In the genomic region with DNA sequence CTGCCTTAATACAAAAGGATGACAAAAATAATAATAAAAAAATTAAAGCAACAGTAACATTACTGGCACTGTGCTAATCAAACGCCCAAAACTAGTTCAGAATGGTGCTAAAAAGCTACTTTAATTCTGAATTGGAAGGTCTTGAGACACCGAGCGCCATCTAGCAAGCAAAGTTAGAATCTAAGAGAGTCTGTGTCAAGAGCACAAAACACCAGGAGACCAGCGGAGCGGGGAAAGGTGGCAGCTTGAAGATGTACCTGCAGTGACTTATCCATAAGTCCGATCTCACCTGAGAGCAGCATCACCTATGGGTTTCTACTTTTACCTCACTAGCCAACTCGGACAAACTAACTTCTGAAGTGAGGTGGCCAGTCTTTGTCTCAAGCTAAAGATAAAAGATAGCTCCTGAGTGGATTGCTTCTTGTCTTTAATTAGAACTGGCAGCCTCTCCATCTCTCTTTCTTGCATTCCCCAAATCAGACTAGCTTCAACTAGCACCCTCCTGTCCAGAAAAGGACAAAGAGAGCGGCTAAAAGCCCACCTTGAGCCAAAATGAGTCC, we compare ENCODE assay signal across 9 mouse cellular contexts. TPM values are rescaled to one million over a fixed set of nuclear protein-coding genes. Genes with fewer than 3 reads are reported as not detected.
DNase-seq lines count a peak whose midpoint lies in the region; ATAC-seq and TF ChIP-seq lines count a peak whose summit lies in the region.
"Had no signal": no experiment of that assay in that cellular context is flagged by ENCODE, and none has a peak within 500 bp of the region (broad histone marks: within the 10 kb centered on the region; RNA-seq: fewer than 3 reads in every experiment).

No protein-coding gene starts in this region.

- H3K27me3 ChIP-seq in lung, embryonic 14.5 days (ENCODE audit: insufficient read depth, low read length) = peaks cover 90% of the 10 kb centered on the region
- H3K27me3 ChIP-seq in hindbrain, embryonic 10.5 days (ENCODE audit: insufficient read depth, poor library complexity, severe bottlenecking) = peaks cover 93% of the 10 kb centered on the region

- H3K27ac ChIP-seq in lung, embryonic 14.5 days (ENCODE audit: low read depth) = no peak overlapping the region
- H3K27ac ChIP-seq in hindbrain, embryonic 10.5 days = peak overlapping the region; percentile 95
- H3K27ac ChIP-seq: liver, embryonic 15.5 days had no signal

- DNase-seq in frontal cortex, postnatal 14 days (ENCODE audit: low spot score in 2 of 2) = no peak
- peak; percentile 71 for DNase-seq in lung, embryonic 14.5 days
- no peak for DNase-seq in lung, postnatal 4 days
- DNase-seq in hindbrain, embryonic 10.5 days (ENCODE audit: low spot score) = no peak
- DNase-seq in retina, embryonic 14.5 days (ENCODE audit: low spot score) = peak; percentile 66
- no peak for DNase-seq in ovary, adult 18-20 months (ENCODE audit: low spot score)
- DNase-seq in gastrocnemius, adult 18-20 months (ENCODE audit: low spot score) = no peak

- 2% methylated on average over 8 of the region's 8 CpGs for WGBS in lung, embryonic 14.5 days
- under 1% methylated on average over 8 of the region's 8 CpGs for WGBS in hindbrain, embryonic 10.5 days

- peak; percentile 37; the same call in 1 of the 2 replicates for TF ChIP-seq CTCF in lung, embryonic 14.5 days (IDR thresholded peaks at IDR 0.05; ENCODE audit: low read depth)

- ATAC-seq in frontal cortex, adult (ENCODE audit: low TSS enrichment) = peak; percentile 76
- no peak for ATAC-seq in lung, embryonic 14.5 days (ENCODE audit: insufficient read depth)

- H3K4me2 ChIP-seq in lung, embryonic 14.5 days = no peak overlapping the region
- H3K4me2 ChIP-seq: liver, embryonic 15.5 days had no signal

- 0 out of 2 replicates have a peak, but pooled peaks cover 3% of the 10 kb centered on the region for H3K4me1 ChIP-seq in lung, embryonic 14.5 days (ENCODE audit: insufficient read depth)
- H3K4me1 ChIP-seq in hindbrain, embryonic 10.5 days (replicated peaks) = peaks cover 57% of the 10 kb centered on the region
- H3K4me1 ChIP-seq: liver, embryonic 15.5 days had no signal

- no peaks in the 10 kb centered on the region for H3K36me3 ChIP-seq in lung, embryonic 14.5 days (ENCODE audit: insufficient read depth)
- H3K36me3 ChIP-seq in hindbrain, embryonic 10.5 days = no peaks in the 10 kb centered on the region
- H3K36me3 ChIP-seq: liver, embryonic 15.5 days had no signal

- H3K9me3 ChIP-seq in lung, embryonic 14.5 days (ENCODE audit: low read depth, low read length) = no peaks in the 10 kb centered on the region
- H3K9me3 ChIP-seq in hindbrain, embryonic 10.5 days = no peaks in the 10 kb centered on the region
- H3K9me3 ChIP-seq: liver, embryonic 15.5 days had no signal

- no peak overlapping the region for H3K9ac ChIP-seq in lung, embryonic 14.5 days
- H3K9ac ChIP-seq: liver, embryonic 15.5 days had no signal

- H3K4me3 ChIP-seq in lung, embryonic 14.5 days (ENCODE audit: low read depth, low read length) = no peak overlapping the region
- peak overlapping the region; percentile 62 for H3K4me3 ChIP-seq in hindbrain, embryonic 10.5 days
- H3K4me3 ChIP-seq: liver, embryonic 15.5 days had no signal

RNA-seq across cellular contexts. Expression of a gene that starts 23.7 kb away (rescaled TPM):
- polyA plus RNA-seq in lung, embryonic 14.5 days (2014; fragmentation: Nextera tagmentation; extraction: Ambion mirVana) = 6.8 and 9.5 TPM in 2 replicates
- polyA plus RNA-seq in hindbrain, embryonic 10.5 days (2016; fragmentation: Nextera tagmentation; extraction: Ambion mirVana) = 69.0 and 74.0 TPM in 2 replicates
- total RNA-seq in gastrocnemius, adult 18-20 months (2021) = under 1 TPM; 0.64 to 0.83 TPM

Comparison
In these comparisons a context has a peak if more than half of its experiments do, and no peak if none do; other contexts are left out.
1. DNase-seq: peak in lung, embryonic 14.5 days (single experiment) and retina, embryonic 14.5 days (single experiment); none in frontal cortex, postnatal 14 days (0 of 2), lung, postnatal 4 days (0 of 2), hindbrain, embryonic 10.5 days (single experiment), ovary, adult 18-20 months (single experiment) and gastrocnemius, adult 18-20 months (single experiment).